Mouse (Mus musculus) thymus, adult 2 months (tissue): ENCODE data around the gene Zfp771.

Source experiments
- CTCF ChIP-seq: fragments of 200-500 bp; IDR thresholded peaks from 2 replicates; pipeline ENCODE4 v1.5.1; 2012; ENCODE audit warnings: mild to moderate bottlenecking, control low read depth, low read length, moderate library complexity, borderline replicate concordance; ENCODE audit not compliant: control insufficient read depth, poor library complexity, insufficient read depth; ENCODE audit errors: extremely low read depth
- POLR2A ChIP-seq: fragments of 200-500 bp; IDR thresholded peaks from 2 replicates; pipeline ENCODE4 v1.6.1; 2012; ENCODE audit warnings: mild to moderate bottlenecking, low read length, control low read depth, moderate library complexity; ENCODE audit not compliant: control insufficient read depth, poor library complexity, insufficient read depth; ENCODE audit errors: extremely low read depth

DNA sequence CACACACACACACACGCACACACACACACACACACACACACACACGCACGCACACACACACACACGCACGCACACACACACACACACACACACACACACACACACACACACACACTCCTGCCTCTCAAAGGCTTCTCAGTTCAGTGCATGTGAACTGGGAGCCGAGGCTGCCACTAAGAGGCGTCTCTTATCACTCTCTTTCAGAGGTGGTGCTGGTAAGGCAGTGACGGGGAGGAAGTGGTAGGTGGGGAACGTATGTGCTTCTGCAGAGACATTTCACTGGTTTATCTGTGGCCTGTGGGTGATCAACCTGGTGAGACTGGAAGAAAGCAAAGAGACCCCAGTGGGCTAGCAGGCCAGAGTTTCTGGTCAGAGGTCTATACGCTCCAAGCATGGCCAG, 41.1 kb downstream of the Zfp771 start:
- no peak for TF ChIP-seq POLR2A
- TF ChIP-seq CTCF = no peak
